Mouse (Mus musculus): ENCODE data around the gene Bmp15.
A peak's percentile ranks its signal among the peaks of the same experiment; 100 is the strongest.

Bmp15 gene

DNA sequence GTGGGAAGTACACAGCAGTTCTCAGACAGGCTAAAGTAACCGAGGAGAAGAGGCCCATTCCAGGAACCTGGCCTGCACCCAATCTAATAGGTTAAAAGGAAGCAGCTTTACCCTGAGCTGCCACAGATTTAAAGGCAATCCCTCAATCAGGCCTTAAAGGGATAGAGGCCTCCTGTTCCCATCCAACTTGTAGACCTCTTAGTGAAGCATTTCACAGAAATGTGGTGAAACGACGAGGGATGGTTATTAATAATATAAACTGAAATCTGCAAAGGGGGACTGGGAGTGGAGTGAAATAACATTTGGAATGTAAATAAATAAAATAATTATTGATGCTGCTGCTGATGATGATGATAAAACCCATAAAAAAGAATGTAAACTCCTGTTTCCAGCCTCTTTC lies at the start of gene Bmp15:
Gene Bmp15 (minus strand): TSS at position 101 of the 400 bp plus-strand sequence.
- DNase-seq (ENCODE audit: low read depth, low spot score), result no peak

DNA sequence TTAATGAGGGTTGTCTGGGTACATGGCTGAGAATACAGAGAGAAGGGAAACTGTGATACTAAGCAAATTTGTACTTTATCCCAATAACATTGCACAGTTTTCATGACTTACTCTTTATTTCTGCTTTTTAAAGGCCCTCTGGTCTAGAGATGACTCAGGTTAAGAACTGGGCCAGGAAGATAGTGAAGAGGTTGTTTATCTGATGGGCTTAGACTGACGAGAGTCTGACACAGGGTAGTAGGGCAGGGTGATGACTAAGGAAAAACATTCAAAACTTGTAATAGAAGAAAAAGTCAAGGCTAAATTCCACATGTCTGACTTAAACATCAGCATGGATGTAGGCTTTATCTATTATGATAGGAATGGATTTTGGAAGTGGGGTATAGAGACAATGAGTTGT lies 48.3 kb upstream of the Bmp15 start:
- no peak for DNase-seq (ENCODE audit: low read depth, low spot score)

GRCm38 (mm10) chrX:6357503-6358114 lies 37.1 kb upstream of the Bmp15 start:
- DNase-seq (ENCODE audit: low read depth, low spot score), result no peak

GRCm38 (mm10) chrX:6356876-6357275 lies 36.4 kb upstream of the Bmp15 start:
- no peak for DNase-seq (ENCODE audit: low read depth, low spot score)

DNA sequence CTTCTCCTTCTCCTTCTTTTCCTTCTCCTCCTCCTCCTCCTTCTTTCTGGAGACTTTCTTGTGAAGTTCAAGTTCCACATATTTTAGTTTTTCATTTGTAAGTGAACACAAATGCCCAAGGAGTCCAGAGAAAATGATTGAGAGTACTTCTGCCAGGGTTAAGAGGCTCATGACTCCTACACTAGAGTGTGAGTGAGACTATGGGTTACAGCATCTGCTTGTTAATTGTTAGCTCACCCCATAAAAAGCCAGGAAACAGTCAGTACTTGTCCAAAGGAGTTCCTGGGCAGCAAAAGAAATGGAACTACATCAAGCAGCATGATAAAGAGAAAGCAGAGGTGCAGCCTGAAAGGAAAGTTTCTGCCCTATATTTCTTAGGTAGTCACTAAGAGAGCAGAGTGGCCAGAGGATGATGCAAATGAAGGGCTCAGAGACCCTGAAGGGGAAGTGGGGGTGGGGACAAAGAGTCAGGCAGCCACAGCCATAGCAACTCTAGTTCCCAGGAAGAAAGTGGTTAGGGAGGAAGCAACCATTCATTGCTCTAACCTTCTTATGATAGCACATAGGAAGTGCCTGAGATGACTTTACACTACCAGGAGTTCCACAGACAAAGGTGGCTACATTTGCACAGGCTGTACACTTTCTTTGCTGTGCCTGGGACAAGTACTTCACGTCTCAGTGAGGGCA lies 24.9 kb upstream of the Bmp15 start:
- DNase-seq (ENCODE audit: low read depth, low spot score), result no peak

- no peak for DNase-seq (ENCODE audit: low read depth, low spot score)
Measured at GRCm38 (mm10) chrX:6324056-6324455, 3.5 kb upstream of the Bmp15 start.

DNA sequence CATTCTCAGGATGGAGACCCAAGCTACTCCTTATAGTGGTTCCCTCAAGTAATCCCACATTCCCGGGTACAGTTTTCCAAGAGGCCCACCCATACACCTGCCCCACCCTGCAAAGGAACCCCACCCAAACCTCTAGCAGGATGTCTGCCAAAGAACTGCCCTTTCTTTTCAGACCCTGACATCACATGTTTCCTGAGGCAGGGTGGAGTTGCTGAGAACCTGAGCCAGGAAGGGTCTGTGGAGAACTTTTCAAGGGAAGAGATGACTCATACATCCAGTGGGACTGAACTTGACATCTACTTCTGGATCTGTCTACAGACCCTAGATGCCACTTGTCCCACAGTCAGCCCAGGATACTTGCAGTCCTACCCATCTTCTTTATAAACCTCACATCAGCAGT lies 2.8 kb downstream of the Bmp15 start:
- peak; percentile 1 for DNase-seq (ENCODE audit: low read depth, low spot score)
